Mouse (Mus musculus) fat pad, adult 2 months (tissue): ENCODE measurements around the gene H2afb3.
"Not testable (repeated sequence)": the region's sequence is repeated elsewhere in the genome, so short reads cannot be mapped to it uniquely, and the experiment has no call there.

Experiments
- DNase-seq: peaks from one replicate; pipeline ENCODE4 v3.0.0-alpha.2; 2011; ENCODE audit warnings: low read depth, low spot score; ENCODE audit errors: extremely low read depth

H2afb3 gene

DNA sequence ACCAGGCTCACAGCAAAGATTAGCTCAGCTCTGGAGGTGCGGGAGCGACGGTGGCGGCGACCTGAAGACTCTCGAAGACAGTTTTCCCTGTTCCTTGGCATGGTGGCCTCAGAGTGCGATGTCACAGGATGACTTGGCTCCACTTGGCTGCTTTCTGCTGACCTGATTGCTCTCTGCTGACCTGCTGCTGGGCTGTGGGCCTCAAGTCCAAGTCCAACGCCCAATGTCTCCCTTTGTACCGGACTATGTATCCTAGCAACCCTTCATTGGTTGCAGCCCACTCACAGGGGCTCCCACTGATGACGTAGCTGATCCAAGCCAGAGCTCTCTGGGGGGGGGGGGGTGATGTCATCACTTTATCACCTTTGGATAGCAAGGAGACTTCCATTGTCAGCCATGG lies at the start of gene H2afb3:
Gene H2afb3, minus strand, starts transcription at position 101 of the 400 bp plus-strand sequence.
- DNase-seq: not testable (repeated sequence)

DNA sequence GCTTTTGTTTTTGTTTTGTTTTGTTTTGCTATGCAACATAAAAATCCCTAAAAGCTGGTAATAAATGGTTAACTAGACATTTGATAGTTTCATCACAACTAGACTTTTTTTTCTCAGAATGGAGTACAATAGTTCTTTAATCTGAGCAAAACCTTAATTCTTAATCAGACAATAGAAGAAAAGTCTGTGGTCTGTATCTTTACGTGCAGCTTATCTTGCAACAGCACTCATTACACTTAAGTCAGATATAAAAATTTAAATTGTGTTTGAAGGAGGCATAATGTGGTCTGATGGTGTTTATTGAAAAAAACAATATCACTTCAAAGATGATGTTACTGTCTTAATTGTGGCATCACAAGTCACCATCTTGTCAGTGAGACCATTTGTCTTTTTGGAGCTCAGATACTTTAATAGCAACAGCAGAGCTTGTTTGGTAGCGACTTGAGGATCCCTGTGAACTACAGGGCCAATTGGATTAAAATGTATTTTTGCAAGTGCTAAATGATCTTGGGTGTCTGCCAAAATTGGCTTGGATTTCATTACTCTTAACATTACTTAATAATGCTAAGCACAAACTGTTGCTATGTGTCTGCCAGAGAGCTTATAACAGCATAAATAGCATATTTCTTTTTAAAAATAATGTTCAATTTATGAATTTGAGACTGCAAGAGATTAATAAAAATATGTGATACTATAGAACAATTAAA lies 11.3 kb downstream of the H2afb3 start:
- DNase-seq: no peak

DNA sequence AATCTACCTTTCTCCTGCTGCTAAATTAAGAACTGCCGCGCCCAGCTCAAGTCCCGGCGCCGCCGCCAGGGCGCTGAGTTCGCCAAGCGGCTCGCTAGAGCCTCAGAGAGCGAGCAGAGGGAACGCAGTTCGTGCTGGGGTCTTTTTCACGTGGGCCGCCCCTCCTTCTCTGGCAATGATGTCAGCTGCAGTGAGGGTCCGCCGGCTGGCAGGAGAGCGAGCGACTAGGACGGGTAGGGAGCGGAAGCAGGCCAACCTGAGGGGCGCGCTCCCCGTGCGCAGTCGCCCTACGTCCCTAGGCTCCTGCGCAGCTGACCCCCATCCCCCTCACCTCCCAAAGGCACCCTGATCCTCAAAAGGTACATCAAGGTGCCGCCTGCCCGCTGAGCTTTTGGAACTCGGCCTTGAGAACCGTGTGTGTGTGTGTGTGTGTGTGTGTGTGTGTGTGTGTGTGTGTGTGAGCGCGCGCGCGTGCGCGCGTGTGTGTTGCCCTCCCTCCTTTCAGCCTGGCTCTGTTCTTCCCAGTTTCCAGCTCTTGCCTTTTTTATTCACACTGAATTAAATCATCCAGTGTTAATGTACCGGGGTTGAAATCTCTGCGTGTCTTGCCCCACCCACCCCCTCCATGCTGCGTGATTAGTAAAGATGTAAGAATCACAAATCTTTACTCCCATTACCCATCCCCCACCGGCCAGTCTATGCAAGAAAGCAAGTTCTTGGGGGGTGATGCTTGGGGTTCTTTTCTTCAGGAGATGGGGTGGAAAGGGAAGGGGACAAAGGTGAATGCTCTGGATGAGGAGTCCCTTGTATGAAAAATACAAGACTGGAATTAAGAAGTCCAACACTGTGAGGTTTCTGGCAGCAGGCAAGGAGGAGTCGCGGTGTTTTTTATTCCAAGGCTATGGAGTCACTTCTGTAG lies 19.8 kb downstream of the H2afb3 start:
- no peak for DNase-seq

DNA sequence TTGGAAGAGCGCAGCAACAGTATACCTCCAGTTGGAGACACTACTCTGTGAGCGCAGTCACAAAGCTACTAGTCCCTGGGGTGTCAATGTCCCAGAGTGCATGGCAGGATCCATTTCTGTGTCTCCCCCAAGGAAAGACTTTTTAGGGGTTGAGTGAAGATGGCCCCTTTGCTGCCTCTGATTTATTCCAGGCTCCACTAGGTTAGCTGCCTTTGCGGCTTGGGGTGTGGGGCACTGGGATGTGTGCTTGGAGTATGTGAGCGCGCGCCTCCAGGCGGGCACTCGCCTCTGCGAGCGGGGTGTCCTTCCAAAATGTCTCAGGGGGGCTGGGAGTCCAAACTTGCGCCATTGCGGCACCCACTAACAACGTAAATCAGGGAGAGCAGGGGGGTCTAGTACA lies 21.2 kb downstream of the H2afb3 start:
- DNase-seq: no peak

DNA sequence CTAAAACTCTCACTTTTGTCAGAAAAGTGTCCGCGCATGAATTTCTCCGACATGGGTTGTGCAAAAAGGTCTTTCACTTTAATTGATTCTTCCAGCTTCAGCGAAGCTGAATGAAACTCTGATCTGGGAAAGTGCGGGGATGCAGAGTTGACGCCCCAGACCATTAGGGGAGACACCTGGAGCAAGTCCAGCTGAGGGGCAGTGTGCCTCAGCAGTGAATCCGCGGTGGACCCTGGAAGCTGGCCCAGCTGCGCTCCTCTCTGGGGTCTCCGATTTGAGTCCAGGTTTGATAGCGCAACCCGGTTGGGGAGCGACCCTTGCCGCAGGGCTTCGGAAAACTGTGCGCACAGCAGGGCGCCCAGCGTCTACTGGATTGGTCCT lies 22.0 kb downstream of the H2afb3 start:
- DNase-seq: no peak

DNA sequence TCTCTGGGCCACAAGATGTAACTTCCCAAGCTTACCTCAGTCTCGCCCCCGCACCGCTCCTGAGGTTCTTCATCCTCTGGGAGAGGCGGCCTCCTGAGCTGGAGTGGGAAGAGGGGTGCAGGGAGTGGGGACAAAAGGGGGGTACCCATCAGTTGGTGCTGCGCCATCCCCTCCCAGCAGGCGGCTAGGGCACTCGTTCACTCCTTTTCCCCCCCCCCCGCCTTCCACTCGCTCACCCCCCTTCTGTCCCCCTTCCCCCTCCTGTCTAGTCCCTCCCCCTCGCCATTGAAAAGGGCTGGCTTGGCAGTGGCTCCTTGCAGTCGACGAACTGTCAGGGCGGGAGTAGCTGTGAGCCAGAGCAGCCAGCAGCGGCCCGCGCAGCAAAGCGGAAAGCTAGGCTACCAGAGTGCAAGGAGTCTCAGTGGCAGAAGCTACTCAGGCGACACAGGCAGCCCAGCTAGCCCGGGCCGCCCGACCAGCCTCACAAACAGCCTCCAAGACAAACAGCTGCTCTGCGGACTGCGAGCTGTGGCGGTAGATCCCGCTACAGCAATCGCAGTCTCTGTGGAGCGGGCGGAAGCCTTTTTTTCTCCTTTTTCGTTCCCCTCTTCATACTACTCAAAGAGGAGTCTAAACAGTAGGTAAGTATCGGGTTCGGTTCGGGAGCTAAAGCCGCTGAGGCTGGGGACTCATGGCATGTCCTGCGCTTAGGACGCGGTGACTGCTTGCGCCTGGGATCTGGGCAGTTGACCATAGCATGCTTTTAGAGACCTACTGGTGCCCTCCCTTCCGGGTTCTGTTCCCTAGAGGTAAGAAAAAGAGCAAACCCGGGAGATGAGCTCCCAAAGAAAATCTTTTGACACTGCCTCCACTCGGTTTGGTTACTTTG lies 22.6 kb downstream of the H2afb3 start, which contains the start of gene Pcdh11x:
Gene Pcdh11x, plus strand, starts transcription at position 249 of the 889 bp plus-strand sequence.
- DNase-seq: no peak

DNA sequence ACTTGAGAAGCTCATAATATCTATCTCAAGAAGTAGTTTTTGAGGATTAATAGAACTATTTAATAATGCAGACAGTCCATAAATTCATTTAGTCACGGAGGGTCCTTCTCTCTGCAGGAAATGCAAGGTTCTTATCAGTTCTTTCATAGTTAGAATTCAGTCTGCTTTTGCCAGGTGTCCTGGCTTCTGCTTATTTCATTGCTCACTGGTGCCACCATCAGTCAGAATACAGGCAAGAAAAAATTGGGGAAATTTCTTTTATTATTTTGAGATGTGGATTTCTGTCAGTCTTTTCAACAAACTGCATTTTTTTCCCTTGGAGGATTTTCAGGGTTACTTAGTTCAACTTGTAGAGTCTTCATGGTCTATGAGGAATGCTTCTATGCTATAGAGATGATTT lies 25.4 kb downstream of the H2afb3 start:
- DNase-seq: no peak

DNA sequence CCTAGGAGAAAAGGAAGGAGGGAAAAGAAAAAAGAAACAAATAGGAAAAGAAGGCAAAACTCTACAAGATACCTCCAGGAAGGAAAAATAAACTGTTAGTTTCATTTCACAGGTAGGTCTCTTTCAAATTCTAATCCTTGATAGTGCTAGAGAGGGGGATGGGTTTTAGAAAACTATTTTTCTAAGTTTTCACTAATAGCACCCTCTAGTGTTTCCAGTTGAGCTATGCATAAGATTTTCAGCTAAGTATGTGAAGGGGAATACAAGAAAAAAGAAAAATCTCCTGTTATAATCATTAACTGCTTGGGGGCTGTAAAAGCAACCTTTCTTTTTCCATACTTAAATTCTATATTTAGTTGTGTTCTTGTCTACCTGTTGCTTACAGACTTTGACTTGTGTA lies 27.4 kb downstream of the H2afb3 start:
- no peak for DNase-seq
